Mouse (Mus musculus) liver, postnatal 0 days (tissue): ENCODE measurements around the gene Habp2.

Source experiments
- CTCF ChIP-seq: sonication (generic); IDR thresholded peaks from 2 replicates; pipeline ENCODE4 v1.5.1; 2016; ENCODE audit warnings: antibody characterized with exemption, low read depth
- EP300 ChIP-seq: IDR thresholded peaks from 2 replicates; pipeline ENCODE4 v1.6.1; 2016; ENCODE audit warnings: antibody characterized with exemption, low read depth, mild to moderate bottlenecking

DNA sequence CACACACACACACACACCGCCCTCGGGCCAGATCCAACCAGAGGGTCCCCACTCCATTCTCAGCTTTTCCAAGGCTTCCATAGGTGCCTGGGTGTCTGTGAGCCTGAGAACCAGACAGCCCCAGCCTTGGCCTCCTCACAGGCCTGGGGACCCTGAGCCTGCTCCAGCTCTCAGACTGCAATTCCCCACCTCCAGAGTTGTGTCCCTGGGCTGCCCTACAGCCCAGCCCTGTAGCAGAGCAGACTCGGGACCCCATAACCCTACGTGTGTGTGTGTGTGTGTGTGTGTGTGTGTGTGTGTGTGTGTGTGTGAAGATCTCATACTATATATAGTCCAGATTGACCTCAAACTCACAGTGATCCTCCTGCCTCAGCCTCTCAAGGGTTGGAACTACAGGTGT lies 34.1 kb upstream of the Habp2 start:
- no peak for TF ChIP-seq CTCF
- TF ChIP-seq EP300, result no peak
